Mouse (Mus musculus) left cerebral cortex, postnatal 4 days (tissue): Measurements from ENCODE around the gene Arcn1. TPM values are rescaled to one million over a fixed set of nuclear protein-coding genes. Genes with fewer than 3 reads are reported as not detected.

Experiments used
- DNase-seq: peaks from one replicate; pipeline ENCODE4 v3.0.0-alpha.2; 2022
- intact Hi-C: fragments of 180-260 bp; cut with DNase I; formaldehyde crosslinking; loops from one replicate; pipeline ENCODE4 v1.15.1; 2025
- total RNA-seq, 2 experiments: library from RNA; stranded (reverse); gene quantifications; 2 replicates each; pipeline ENCODE4 v1.2.3; 2021

The Arcn1 gene
- total RNA-seq, 2 experiments from 2014 or later, result 116 to 122 TPM

DNA sequence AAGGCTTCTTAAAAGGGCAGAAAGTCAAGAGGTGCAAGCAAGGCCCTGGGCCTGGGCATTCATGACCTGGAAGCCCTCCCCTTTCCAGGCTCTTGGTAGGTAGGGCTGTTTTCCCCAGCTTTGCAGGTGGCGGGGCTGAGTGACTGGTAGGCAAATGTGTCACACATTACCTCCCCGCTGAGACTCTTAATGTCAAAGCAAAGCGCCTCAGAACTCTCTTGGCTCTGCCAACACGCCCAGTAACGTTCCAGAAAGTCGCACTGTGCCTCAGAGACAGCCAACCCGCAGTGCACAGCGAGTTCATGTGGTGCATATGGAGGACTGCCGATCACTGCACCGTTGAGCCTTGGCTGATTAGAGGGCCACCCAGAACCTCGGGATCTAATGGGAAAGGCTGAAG is 74.6 kb downstream of the Arcn1 start:
- no peak for DNase-seq
- intact Hi-C loops, result no loop called here

DNA sequence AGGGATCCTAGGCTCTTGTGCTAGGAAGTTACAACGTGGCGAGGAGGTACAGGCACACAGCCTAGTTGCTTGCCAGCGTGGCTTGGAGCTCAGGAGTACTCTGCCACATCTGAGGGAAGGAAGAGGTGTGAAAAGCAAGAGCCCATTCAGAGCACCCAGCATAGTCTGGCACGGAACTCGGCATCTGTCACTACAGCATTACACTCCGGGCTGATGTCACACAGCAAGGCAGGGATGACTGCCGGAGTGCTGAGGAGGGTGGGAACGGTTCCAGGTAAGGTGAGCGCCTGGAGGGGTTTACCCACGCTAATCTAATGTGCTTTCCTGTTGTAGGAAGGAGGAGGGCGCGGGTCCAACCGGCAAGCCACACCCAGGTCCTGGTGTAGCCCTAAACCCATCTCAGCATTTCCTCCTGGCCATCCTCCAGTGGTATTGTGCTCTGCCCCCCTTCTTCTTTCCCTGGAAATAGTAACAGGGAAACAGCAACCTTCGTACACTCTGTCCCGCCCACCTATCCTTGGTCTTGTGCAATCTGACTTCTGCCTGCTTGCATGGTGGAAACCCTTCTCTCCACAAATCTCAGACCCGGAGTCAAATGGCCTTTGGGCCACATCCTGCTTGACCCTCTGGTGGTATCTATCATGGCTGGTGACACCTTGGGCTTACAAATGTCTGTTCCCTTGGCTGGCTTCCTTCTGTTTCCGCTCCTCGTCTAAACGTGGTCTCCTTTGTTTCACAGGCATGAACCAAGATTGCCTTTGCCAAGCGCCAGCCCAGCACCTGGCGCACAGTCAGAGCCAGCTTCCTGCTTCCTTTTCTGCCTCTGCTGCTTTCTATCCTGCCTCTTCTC is 75.7 kb downstream of the Arcn1 start:
- DNase-seq, result peak; percentile 78
- intact Hi-C loops, result no loop called here

Other genes starting within 250 kb of the Arcn1 start
- not detected for gene Cxcr5, start 206.0 kb downstream of the Arcn1 start, total RNA-seq
- 100 to 1,000 TPM; 144 to 146 TPM for gene Ddx6, start 163.0 kb downstream of the Arcn1 start, total RNA-seq
- not detected for gene Treh, start 94.6 kb downstream of the Arcn1 start, total RNA-seq
- gene Phldb1, start 32.6 kb downstream of the Arcn1 start, total RNA-seq, result 100 to 1,000 TPM; 132 to 141 TPM
- gene Ift46, start 63 bp upstream of the Arcn1 start, total RNA-seq, result 100 to 1,000 TPM; 111 to 114 TPM
- 10 to 100 TPM; 17.9 to 20.1 TPM for gene Tmem25, start 31.5 kb upstream of the Arcn1 start, total RNA-seq
- 1 to 10 TPM in 1 of 2 experiments, under 1 TPM in 1; 0.54 to 1.0 TPM for gene Ttc36, start 35.2 kb upstream of the Arcn1 start, total RNA-seq
- gene Kmt2a, start 113.5 kb upstream of the Arcn1 start, total RNA-seq, result 10 to 100 TPM; 67.5 to 70.0 TPM
- gene Atp5l, start 152.9 kb upstream of the Arcn1 start, total RNA-seq, result 100 to 1,000 TPM; 325 to 329 TPM
- 100 to 1,000 TPM in 1 of 2 experiments, 10 to 100 TPM in 1; 95.1 to 104 TPM for gene Ube4a, start 197.8 kb upstream of the Arcn1 start, total RNA-seq
- gene Cd3g, start 212.6 kb upstream of the Arcn1 start, total RNA-seq, result not detected
- gene Cd3d, start 213.9 kb upstream of the Arcn1 start, total RNA-seq, result not detected
- not detected for gene Cd3e, start 241.8 kb upstream of the Arcn1 start, total RNA-seq